Mouse (Mus musculus): ENCODE measurements around the gene Tcf7.
A peak's percentile ranks its signal among the peaks of the same experiment; 100 is the strongest.

Tcf7 gene

DNA sequence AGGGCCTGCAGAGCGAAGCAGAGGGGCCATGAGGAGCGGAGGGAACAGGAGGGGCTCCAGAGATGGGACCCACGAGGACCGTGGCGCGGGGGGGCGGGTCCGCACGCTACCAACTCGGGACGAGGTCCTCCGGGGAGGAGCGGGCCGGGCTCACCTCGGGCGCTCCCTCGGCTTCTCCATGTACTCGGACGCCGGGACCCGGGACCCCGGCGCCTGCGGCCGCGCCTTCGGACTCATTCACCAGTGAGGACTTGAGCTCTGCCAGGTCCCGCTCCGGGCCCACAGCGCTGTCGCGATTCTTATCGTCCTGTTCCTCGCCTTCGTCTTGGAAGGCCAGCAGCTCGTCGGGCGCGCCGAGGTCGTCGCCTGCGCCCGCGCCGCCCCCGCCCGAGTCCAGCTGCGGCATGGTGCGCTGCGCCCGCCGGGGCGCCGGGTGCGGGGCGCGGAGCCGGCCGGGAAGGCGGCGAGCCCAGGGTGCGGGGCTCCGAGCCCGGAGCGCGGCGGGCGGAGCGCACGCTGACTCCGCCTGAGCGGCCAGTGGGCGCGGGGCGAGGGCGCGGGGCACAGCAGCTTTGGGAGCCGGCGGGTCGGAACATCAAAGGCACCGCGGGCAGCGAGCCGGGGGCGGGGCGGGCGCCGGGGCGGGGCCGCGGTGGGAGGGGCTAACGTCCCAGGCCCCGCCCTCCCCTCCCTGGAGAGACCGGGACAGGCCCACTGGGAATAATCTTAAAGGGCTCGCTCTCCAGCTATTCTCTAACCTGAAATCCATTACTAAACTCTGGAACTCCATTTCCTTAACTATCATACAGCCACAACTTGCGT lies at the start of gene Tcf7:
Gene Tcf7 (minus strand): TSS at position 241 of the 822 bp plus-strand sequence.
- peak; percentile 54 to 82 for DNase-seq

DNA sequence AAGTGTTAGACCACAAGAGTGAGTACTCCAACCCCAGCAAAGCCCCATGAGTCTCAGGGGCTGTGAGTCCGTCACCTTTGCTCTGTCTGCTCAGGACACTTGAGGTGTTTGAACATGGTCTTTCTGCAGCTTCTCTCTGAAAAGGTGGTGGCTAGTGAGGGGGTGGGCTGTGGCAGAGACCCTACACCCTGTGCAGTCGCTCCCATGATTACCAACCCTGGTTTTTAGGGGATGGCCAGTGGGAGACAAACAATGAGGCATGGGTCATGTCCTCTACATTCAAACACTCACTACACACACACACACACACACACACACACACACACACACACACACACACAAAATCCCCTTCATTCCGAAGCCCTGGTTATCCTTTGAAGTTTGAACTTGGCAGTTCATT lies 44.5 kb upstream of the Tcf7 start:
- DNase-seq = no peak

DNA sequence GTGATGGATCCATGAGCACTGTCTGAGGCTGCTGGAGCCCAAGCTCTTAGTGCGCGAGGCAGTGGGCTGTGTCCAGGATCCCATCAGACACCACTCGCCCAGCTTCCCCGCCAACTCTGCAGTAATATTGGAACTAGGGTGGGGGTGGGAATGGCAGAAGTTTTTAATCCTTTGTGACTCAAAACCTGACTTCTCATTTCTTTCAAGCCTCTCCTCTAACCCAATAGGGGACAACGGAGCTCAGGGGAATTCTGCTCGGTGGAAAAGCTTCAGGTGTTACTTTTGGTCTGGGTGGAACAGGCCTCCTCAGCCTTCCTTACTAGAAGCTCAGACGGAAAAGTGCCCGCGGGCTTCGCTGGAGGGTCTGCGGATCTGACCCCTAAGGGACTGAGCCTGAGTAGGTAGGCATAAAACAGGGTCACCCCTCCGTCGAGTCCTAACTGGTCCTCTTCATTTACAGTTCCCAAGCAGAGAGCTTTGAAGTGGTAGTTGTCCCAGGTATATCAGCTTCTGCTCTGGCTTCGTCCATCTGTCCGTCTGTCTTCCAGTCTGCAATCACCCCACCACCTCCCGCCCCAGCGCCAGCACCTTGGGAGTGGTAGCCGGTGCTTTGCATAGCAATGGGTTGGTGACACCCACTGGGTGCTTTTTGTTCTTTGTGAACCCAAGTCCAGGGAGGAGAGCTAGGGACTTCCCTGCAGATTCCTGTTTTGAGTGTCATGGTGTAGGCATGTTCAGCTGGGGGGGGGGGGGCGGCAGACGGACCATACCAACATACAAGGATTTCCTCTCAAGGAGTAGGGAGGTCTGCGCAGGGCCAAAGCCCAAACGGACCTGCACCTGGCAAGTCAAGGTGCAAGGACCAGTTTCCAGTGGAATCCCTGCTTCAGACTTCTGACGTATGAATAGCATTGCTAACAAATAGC lies 41.9 kb upstream of the Tcf7 start:
- no peak for DNase-seq

DNA sequence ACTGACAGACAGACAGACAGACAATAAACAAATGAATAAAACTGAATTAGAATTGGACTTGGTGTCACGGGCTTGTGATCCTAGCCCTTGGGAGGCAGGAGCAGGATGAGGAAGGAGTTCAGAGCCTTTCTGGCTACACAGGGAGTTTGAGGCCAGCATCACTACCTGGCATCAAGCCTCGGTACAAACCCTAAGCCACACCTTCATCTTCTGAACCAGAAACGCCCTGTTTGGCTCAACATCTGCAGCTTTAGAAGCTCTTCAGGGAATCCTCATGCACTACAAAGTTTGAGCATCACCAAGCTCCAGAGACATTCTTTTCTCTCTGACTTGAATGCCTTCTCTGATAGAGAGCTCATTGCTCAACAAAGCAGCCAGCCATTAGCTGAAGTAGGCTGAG lies 38.7 kb upstream of the Tcf7 start:
- DNase-seq = no peak

DNA sequence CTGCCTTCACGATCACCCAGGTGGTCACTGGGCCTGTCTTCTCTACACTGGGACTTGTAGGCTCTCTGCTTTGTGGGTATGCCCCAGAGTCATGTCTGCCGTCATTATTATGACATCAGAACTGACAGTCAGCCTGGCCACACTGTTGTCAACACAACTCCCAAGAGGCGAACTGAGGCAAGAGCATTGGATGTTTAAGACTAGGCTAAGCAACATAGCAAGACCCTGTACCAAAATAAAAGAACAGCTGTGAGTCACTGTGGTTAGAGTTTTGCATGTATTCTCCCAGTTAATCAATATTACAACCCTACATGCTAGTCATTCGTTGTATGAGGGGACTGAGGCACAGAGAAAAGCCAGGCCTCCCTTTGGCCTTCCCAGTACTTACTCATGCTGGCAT lies 37.7 kb upstream of the Tcf7 start:
- no peak for DNase-seq

DNA sequence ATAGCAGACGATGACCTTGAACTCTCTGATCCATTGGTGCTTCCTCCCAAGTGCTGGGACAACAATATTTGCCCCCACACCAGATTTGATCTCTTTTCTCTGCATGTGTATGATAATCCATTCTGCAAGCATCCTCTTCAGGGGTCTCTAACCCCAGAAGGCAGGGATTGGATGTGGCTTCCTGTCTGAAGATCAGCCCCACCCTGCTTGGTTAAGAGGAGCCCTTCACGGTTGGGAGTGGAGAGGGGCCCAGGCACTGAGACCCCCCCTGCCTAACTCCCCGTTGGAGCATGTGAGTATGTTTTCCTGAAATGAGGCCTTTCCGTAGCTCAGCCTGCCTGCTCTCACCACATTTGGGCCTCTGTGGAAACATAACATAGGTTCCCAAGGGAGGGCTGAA lies 36.9 kb upstream of the Tcf7 start:
- DNase-seq = no peak

DNA sequence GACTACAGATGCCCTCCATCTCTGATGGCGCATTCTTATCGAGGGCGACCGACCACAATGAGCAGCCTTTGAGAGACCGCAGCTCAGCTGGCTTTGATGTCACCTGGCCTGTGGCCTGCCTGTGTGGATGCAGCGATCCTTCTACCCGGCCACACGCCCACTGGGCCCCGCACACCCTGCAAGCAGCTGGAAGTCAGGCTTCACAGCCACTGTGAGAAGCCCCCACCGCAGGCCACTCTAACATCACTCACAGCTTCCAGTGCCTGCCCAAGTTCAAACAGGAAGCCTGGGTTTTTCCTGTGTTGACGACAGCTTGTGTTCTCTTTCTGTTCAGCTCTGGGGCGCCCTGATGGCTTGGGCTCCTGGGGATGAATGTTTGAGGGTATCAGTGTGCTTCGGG lies 35.6 kb upstream of the Tcf7 start:
- no peak for DNase-seq

DNA sequence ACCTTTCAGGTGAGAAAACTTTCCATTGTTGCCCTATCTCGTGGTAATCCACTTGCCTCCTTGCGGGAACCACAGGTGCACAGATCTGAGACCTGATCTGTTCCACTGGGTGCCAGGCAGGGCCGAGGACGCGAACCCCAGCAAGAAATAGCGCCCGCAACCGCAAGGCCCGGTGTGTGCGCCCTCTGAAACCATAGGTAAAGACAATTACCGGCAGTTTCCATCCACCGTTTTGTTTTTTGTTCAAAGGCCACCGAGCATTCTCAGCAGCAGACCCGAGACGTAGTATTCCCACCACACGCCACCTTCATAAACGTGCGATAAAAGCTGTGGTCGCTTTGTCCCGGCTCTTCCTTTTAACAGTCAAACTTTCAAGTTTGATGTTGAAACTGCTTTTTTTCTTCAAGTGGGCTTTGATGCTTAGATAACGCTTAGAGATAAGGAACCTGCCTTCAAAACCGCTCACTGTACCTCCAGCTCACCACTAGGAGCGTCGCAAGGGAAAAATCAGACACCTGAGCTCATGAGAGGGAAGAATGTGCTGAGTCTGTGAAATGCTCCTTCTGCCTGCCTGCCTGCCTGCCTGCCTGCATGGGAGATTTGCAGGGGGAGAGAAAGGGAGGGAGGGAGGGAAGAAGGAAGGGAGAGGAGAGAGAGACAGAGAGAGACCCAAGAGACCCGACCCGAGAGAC lies 31.4 kb upstream of the Tcf7 start:
- DNase-seq = peak; percentile 36 to 39

DNA sequence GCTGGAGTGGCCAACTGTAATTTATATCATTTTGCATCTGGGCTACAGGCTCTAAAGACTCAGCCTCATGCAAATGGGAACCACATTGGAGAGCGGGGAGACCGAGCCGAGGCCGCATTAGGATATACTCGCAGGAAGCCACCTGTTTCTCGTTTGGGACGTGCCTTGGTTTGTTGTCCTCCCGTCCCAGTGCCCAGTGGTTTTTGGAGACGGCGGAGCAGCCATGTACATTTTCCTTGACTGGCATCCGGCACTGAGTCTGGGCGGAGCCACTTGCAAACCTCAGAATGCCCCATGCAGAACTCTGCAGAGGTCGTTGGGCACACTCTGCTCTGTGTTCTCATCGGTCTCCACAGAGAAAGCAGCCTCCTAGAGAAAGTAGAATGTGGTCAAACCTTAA lies 27.9 kb upstream of the Tcf7 start:
- no peak for DNase-seq

DNA sequence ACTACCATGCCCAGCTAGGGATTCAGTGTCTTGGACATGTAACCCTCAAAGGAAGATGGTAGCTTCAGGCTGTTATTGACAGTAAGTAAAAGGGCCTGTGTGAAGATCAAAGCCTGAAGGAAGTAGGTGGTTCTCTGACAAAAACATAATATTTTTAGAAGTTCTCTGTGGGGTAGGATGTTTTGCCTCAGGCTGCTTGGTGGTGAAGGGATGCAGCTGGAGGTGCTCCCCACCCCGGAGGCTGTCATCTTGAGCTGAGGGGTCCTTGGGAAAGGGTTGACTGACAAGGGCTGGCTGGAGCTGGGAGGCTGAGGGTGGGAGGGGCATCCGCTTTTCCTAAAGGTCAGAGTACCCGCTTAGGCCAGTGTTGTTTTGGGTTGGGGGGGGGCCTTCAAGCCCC lies 26.7 kb upstream of the Tcf7 start:
- no peak for DNase-seq

DNA sequence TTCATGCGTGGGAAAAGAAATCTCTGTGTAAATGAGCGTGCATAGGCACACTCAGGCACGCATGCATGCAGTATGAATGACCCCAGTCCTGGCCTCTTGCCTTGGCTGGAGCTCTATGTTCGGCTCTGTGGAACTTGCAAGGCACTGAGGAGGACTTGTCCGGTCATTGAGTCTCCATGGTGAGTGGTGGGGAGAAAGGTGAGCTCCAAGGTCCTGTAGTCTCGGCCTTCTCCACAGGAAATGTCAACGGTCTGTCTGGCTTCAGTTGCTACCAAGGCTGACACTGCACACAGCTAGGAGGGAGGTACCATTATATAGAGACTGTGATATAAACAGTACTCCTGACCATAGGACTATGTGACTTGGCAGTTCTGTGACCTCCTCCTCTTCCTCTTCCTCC lies 23.6 kb upstream of the Tcf7 start:
- no peak for DNase-seq

DNA sequence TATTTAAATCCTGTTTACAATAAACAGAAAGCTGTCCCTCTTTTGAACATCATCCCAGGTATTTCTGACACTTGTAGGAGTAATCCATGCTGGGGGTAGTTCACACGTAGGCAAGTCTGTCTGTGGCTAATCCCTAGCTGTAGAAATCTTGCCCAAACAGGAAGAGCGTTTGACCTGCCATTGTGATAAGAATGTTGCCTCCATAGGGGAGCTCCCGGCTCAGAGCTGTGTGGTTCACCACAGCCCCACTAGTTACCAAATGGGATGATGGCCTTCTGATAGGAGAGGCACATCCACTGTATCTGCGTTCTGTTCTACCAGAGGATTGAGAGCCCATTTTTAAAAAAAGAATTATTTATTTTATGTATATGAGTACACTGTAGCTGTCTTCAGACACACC lies 22.5 kb upstream of the Tcf7 start:
- DNase-seq = no peak

DNA sequence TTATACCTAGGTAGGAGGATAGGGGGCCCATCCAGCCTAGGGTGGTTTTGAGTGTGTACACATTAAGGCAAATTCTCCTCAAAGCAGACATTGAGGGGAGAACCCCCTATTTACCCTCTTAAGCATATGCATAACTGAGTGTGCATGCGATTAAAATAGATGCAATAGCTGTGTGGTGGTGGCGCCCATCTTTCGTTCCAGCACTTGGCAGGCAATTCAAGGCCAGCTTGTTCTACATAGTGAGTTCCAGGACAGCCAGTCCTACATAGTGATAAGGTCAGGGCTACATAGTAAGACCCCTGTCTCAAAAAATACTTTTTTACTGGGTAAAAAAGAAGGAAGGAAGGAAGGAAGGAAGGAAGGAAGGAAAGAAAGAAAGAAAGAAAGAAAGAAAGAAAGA lies 19.9 kb upstream of the Tcf7 start:
- DNase-seq = no peak

DNA sequence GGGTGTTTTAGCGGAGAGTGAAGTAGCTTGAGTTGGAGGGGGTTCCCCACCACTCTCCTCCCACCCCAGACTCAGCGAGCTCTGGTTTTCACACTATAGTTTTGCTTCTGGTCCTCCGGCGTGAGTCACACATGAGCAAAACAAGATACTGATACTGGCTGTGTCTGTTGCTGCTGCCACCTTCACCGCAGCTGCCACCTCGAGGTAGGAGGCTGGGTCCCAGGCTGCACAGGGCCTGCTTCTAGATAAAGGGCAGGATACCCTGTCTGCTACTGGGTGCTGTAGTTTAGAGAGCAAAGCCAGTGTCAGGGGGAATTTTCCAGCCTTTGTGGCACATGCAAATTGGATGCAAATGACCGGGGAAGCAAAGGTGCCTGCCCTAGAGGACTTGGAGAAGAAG lies 16.9 kb upstream of the Tcf7 start:
- no peak for DNase-seq

DNA sequence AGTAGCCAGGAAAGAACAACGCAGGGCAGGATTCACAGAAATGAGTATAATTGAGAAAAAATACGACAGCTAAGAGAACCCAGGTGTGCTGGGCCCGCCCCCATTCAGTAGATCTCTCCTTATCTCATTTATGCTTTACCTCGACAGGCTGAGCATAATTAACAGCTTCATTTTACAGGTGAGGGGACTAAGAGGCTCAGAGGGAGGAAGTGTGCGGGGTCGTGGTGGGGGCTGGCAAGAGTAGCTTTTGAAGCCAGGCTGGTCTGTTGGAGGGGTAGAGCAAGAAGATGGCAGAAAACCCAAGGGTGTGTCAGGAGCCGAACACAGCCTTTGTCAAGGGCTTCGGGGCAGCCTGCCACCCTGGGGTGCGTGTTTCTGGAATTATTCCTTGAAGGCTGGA lies 16.1 kb upstream of the Tcf7 start:
- no peak for DNase-seq

DNA sequence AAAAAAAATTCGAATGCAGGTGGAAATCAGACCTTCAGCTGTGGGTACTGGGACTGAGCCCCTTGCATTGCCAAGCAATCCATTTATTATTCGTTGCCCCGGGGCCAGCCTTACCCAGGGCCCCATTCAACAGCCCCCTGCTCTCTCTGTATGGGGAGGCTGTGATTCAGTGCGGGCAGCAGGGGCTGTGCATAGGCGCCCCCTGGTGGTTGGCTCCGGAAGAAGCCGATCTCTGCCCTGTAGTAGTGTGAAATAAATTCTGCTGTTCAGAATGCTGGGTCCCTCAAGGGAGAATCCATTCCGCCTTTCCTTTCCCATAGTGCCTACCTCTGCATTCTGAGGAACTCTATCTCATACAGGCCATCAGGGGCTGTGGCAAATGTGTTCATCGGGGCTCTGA lies 14.5 kb upstream of the Tcf7 start:
- DNase-seq = peak; percentile 77 to 90

DNA sequence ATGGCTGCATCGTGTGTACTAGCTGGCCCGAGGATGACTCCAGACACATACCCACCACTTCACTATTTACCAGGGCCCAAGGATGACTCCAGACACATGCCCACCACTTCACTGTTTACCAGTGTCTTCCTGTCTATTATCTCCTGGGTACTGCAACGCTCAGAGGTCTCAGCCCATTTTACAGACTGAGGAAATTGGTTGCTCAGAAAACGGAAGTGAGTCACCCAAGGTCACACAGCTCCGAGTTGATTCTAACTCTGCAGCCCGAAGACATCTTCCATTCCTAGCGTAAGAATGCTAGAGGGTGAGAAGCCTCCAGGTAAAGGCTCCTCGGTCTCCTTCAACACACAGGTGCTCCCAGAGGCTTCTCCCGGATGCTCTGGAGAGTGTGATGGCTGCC lies 11.3 kb upstream of the Tcf7 start:
- DNase-seq = no peak

DNA sequence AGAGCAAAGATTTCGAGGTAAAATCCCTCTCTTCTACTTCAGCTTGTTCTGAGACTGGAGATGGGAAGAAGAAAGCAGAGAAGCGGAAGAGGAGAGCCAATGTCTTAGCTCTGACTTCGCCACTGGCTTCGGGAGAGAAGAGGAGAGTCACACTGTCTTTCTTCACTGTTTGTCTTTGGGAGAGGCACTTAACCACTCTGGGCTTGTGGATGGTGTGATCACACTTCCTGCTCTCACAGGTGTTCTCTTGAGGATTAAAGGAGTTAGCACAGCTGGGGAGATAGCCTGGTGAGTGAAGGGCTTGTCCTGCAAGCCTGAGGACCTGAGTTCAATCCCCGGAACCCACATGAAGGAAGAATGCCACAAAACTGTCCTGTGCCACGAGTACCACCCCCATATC lies 10.1 kb upstream of the Tcf7 start:
- DNase-seq = no peak

DNA sequence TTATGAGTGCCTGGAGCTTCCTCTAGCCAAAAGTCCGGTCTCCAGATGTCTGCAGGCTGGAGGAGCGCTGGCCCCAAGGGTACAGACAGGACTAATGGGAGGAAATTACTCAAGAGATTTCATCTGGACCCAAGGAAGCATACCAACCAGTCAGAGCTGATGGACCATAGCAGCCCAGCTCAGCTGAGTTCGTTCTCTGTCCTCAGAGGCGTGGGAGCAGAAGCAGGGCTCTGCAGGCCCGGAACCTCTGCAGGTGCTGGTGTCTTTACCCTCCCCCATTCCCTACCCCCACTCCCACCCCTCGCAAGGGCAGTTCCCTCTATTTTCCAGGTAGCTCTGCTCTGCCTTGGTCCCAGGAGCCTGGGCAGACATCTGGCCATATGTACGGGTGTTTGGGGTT lies 9.5 kb upstream of the Tcf7 start:
- no peak for DNase-seq

DNA sequence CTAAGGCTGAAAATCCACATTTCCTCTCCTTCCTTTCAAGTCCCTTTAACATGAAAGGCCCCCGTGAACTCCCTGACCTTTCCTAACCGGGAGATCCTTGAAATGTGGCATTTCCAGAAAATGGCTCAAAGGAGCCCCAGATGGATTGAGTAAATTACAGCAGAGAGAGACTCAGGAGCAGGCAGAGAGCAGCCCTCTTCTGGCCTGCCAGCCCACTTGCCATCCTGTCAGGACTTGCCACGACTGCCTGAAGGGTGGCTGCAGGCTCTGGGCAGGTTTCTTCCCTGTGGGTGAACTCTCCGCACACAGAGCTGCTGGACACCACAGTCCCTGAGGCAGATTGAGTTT lies 4.1 kb upstream of the Tcf7 start:
- no peak for DNase-seq

DNA sequence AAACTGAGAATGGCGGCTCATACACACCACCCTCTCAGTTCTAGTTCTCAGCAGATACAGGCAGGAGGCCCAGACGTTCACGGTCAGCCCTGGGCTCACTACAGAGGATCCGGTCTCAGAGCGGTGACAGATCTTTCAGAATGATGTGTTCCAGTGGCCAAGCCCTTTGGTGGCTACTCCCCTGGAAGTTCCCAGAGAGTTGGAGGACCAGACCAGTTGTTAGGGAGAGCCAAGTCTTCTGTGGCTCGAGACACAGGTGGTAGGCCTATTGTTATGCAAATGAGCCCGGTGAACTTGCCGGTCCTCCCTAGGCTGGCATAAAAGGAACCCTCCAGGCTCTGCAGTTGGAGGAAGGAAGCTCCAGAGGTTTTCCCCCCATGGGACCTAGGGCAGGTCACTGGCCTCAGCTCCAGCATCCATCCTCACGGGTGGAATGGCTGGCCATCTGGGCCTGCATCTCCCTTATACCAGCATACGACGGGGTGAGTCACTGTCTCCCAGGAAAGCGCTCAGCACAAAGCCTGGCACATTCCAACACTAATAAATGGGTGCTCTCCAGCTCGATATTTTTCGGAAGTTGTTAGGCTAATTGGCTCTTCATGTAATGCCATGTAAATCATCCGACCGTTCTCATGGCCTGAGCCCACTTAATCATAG lies 3.6 kb upstream of the Tcf7 start:
- DNase-seq = no peak

DNA sequence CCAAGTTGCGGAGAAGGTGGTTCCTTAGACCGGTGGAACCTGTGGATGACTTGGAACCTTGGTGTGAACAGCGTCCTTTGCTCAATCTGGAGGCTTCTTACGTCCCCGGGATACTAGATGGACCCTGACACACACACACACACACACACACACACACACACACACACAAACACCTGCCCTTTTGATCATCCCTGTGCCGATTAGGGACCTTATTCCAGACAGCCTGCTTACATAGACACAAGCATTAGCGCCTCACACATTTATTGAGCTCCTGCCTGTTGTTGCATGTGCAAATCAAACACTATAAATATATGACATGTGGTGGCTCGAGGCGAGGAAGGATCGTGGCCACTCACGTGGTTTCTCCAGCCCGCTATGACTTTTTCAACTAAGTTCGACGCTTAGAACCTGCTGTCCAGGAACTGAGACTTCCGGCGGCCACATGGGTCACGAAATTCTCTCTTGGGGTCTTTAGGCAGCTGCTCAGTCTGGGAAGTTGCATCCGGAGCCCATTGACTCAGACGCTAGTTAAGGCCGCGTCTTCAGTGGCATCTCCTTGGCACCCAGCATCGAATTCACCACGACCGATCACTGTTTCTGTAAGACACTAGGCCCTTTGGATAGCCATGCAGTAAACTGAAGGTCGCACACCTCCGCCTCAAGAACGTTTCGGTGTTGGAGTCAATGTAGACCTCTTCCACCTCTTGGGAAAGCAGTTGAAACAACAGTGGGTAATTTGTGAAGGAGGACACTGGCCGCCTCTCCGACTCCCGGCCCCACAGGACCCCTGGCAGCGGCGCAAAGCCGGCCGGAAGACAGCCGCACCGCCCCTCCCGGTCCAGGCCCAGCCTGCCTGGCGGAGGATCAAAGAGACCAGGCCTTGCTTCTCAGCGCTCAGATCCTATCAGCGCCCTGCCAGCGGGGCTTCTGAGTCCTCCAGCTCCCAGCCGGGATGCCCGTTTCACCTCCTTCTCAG lies 1.1 kb upstream of the Tcf7 start:
- DNase-seq = peak; percentile 61 to 75
